Mouse (Mus musculus) kidney, embryonic 14.5 days (tissue): ENCODE measurements at regions not wholly inside any gene's neighbourhood (a gene's known extent, or its start where the extent isn't known, plus 50 kb on each side); places are given as distances from the start of the nearest gene placed in this dataset.
A peak's percentile ranks its signal among the peaks of the same experiment; 100 is the strongest.

Source experiments
- ATAC-seq: fragments of 200-750 bp; cut with Nextera tagmentation; 2 replicates; pipeline ENCODE4 v1.8.0; 2017; ENCODE audit warnings: moderate number of reproducible peaks, mild to moderate bottlenecking, moderate TSS enrichment, moderate library complexity; ENCODE audit not compliant: low FRiP score, low TSS enrichment
- H3K27ac ChIP-seq: fragments of 300-500 bp; sonication (generic); 2 replicates; pipeline ENCODE4 v1.5.1; 2014; ENCODE audit warnings: low read depth, mild to moderate bottlenecking, low read length, moderate library complexity, mixed read lengths
- H3K27me3 ChIP-seq: fragments of 300-500 bp; sonication (generic); 2 replicates; pipeline ENCODE4 v1.6.1; 2014; ENCODE audit warnings: mild to moderate bottlenecking, low read length; ENCODE audit not compliant: control insufficient read depth, insufficient read depth
- H3K36me3 ChIP-seq: fragments of 300-500 bp; sonication (generic); 2 replicates; pipeline ENCODE4 v1.6.1; 2014; ENCODE audit warnings: low read length, mixed read lengths; ENCODE audit not compliant: control insufficient read depth, insufficient read depth
- H3K4me1 ChIP-seq: fragments of 300-500 bp; sonication (generic); 2 replicates; pipeline ENCODE4 v1.6.1; 2014; ENCODE audit warnings: low read length, mixed read lengths; ENCODE audit not compliant: control insufficient read depth, insufficient read depth
- H3K4me2 ChIP-seq: fragments of 300-500 bp; sonication (generic); replicated peaks from 2 replicates; pipeline ENCODE4 v1.6.1; 2014; ENCODE audit warnings: low read depth, mild to moderate bottlenecking, low read length
- H3K4me3 ChIP-seq: fragments of 300-500 bp; sonication (generic); 2 replicates; pipeline ENCODE4 v1.5.1; 2014; ENCODE audit warnings: mild to moderate bottlenecking, low read length
- H3K9ac ChIP-seq: fragments of 300-500 bp; sonication (generic); 2 replicates; pipeline ENCODE4 v1.6.1; 2014; ENCODE audit warnings: low read depth, mild to moderate bottlenecking, low read length, moderate library complexity
- H3K9me3 ChIP-seq: fragments of 300-500 bp; sonication (generic); 2 replicates; pipeline ENCODE4 v1.6.1; 2016; ENCODE audit warnings: low read length; ENCODE audit not compliant: control insufficient read depth
- WGBS: fragments of 180-500 bp; shearing (Covaris S2); extraction: QIAGEN DNeasy Blood & Tissue Kit; methylation state at CpG from one replicate; pipeline ENCODE4 v1.1.7; 2014; 5-methylcytosine and 5-hydroxymethylcytosine counted together

GRCm38 (mm10) chr4:124206480-124206879 lies 288.7 kb upstream of the 4930535I16Rik start:
- H3K36me3 ChIP-seq, result no peaks in the 10 kb centered on the region
- H3K4me2 ChIP-seq, result no peak overlapping the region
- no peak for ATAC-seq
- 0 out of 2 replicates have a peak, but pooled peaks cover 2% of the 10 kb centered on the region for H3K9me3 ChIP-seq
- no peaks in the 10 kb centered on the region for H3K27me3 ChIP-seq
- H3K27ac ChIP-seq, result no peak overlapping the region
- no peak overlapping the region for H3K4me3 ChIP-seq
- 83% methylated on average over 16 of the region's 16 CpGs for WGBS
- H3K9ac ChIP-seq, result no peak overlapping the region
- H3K4me1 ChIP-seq, result no peaks in the 10 kb centered on the region

- H3K9ac ChIP-seq, result no peak overlapping the region
- no peak overlapping the region for H3K27ac ChIP-seq
- no peaks in the 10 kb centered on the region for H3K36me3 ChIP-seq
- 82% methylated on average over 2 of the region's 2 CpGs for WGBS
- H3K4me1 ChIP-seq, result peaks cover 6% of the 10 kb centered on the region; the same call in 1 of the 2 replicates
- H3K4me3 ChIP-seq, result no peak overlapping the region
- 0 out of 2 replicates have a peak, but pooled peaks cover 5% of the 10 kb centered on the region for H3K27me3 ChIP-seq
- no peak overlapping the region for H3K4me2 ChIP-seq
- no peak for ATAC-seq
- 0 out of 2 replicates have a peak, but pooled peaks cover 2% of the 10 kb centered on the region for H3K9me3 ChIP-seq
Observed at GRCm38 (mm10) chr4:124203736-124204135, 285.9 kb upstream of the 4930535I16Rik start.

- Histone ChIP-seq H3K27me3 (peaks cover 16% of the 10 kb centered on the region), H3K4me1 (peaks cover 6% of the 10 kb centered on the region; the same call in 1 of the 2 replicates), H3K4me2 (no peak overlapping the region), H3K4me3 (no peak overlapping the region), H3K27ac (no peak overlapping the region), H3K9me3 (0 out of 2 replicates have a peak, but pooled peaks cover 2% of the 10 kb centered on the region), H3K9ac (no peak overlapping the region), H3K36me3 (no peaks in the 10 kb centered on the region)
- 20% methylated on average over 14 of the region's 14 CpGs for WGBS
- ATAC-seq, result no peak
Observed at GRCm38 (mm10) chr4:124199884-124200844, 282.3 kb upstream of the 4930535I16Rik start.

- Histone ChIP-seq H3K9me3 (0 out of 2 replicates have a peak, but pooled peaks cover under 1% of the 10 kb centered on the region), H3K4me1 (peaks cover 6% of the 10 kb centered on the region; the same call in 1 of the 2 replicates), H3K4me2 (no peak overlapping the region), H3K4me3 (no peak overlapping the region), H3K27me3 (peaks cover 16% of the 10 kb centered on the region), H3K9ac (no peak overlapping the region), H3K36me3 (no peaks in the 10 kb centered on the region), H3K27ac (no peak overlapping the region)
- WGBS, result 58% methylated on average over 15 of the region's 15 CpGs
- ATAC-seq, result no peak
Observed at GRCm38 (mm10) chr4:124198832-124199231, 281.0 kb upstream of the 4930535I16Rik start.

- peaks cover 6% of the 10 kb centered on the region; the same call in 1 of the 2 replicates for H3K4me1 ChIP-seq
- H3K9ac ChIP-seq, result no peak overlapping the region
- H3K36me3 ChIP-seq, result no peaks in the 10 kb centered on the region
- no peak overlapping the region for H3K4me2 ChIP-seq
- H3K27ac ChIP-seq, result no peak overlapping the region
- 0 out of 2 replicates have a peak, but pooled peaks have one; percentile 39 for ATAC-seq
- H3K9me3 ChIP-seq, result no peaks in the 10 kb centered on the region
- H3K4me3 ChIP-seq, result no peak overlapping the region
- peaks cover 16% of the 10 kb centered on the region for H3K27me3 ChIP-seq
- WGBS, result 14% methylated on average over 12 of the region's 12 CpGs
Observed at GRCm38 (mm10) chr4:124196711-124197110, 278.9 kb upstream of the 4930535I16Rik start.

GRCm38 (mm10) chr4:124193059-124193721 lies 275.4 kb upstream of the 4930535I16Rik start:
- Histone ChIP-seq H3K9me3 (no peaks in the 10 kb centered on the region), H3K27me3 (peaks cover 18% of the 10 kb centered on the region), H3K4me2 (no peak overlapping the region), H3K9ac (no peak overlapping the region), H3K4me1 (0 out of 2 replicates have a peak, but pooled peaks cover 7% of the 10 kb centered on the region), H3K27ac (no peak overlapping the region), H3K4me3 (no peak overlapping the region), H3K36me3 (no peaks in the 10 kb centered on the region)
- WGBS, result 80% methylated on average over 15 of the region's 15 CpGs
- no peak for ATAC-seq

- 82% methylated on average over 4 of the region's 4 CpGs for WGBS
- H3K4me3 ChIP-seq, result no peak overlapping the region
- H3K9me3 ChIP-seq, result no peaks in the 10 kb centered on the region
- no peak overlapping the region for H3K4me2 ChIP-seq
- H3K27me3 ChIP-seq, result peaks cover 15% of the 10 kb centered on the region; the same call in 1 of the 2 replicates
- ATAC-seq, result no peak
- no peak overlapping the region for H3K9ac ChIP-seq
- H3K27ac ChIP-seq, result no peak overlapping the region
- H3K36me3 ChIP-seq, result no peaks in the 10 kb centered on the region
- H3K4me1 ChIP-seq, result 0 out of 2 replicates have a peak, but pooled peaks cover 7% of the 10 kb centered on the region
Observed at GRCm38 (mm10) chr4:124190775-124191174, 273.0 kb upstream of the 4930535I16Rik start.

GRCm38 (mm10) chr4:124189993-124190385 lies 272.2 kb upstream of the 4930535I16Rik start:
- no peaks in the 10 kb centered on the region for H3K36me3 ChIP-seq
- no peak overlapping the region for H3K9ac ChIP-seq
- H3K4me1 ChIP-seq, result 0 out of 2 replicates have a peak, but pooled peaks cover 7% of the 10 kb centered on the region
- H3K27ac ChIP-seq, result no peak overlapping the region
- H3K4me3 ChIP-seq, result no peak overlapping the region
- 60% methylated on average over 13 of the region's 13 CpGs for WGBS
- H3K27me3 ChIP-seq, result peaks cover 15% of the 10 kb centered on the region; the same call in 1 of the 2 replicates
- no peak for ATAC-seq
- no peaks in the 10 kb centered on the region for H3K9me3 ChIP-seq
- H3K4me2 ChIP-seq, result 0 out of 2 replicates have a peak overlapping the region, but pooled peaks have one; percentile 8
